Mouse (Mus musculus) forebrain, postnatal 0 days (tissue): ENCODE data around the gene Cavin1. TPM values are rescaled to one million over a fixed set of nuclear protein-coding genes. Genes with fewer than 3 reads are reported as not detected.

ENCODE experiments used
- ATAC-seq: fragments of 200-750 bp; cut with Nextera tagmentation; 2 replicates; pipeline ENCODE4 v1.8.0; 2017; ENCODE audit warnings: mild to moderate bottlenecking, moderate library complexity
- DNase-seq: peaks from one replicate; pipeline ENCODE4 v3.0.0-alpha.2; 2015
- H3K27ac ChIP-seq: fragments of 300-500 bp; sonication (generic); 2 replicates; pipeline ENCODE4 v1.5.1; 2014; ENCODE audit warnings: low read depth, mild to moderate bottlenecking, antibody characterized with exemption, low read length, moderate library complexity, mixed read lengths
- H3K27me3 ChIP-seq: fragments of 300-500 bp; sonication (generic); 2 replicates; pipeline ENCODE4 v1.6.1; 2014; ENCODE audit warnings: mild to moderate bottlenecking, low read length, mixed read lengths; ENCODE audit not compliant: insufficient read depth
- H3K36me3 ChIP-seq: fragments of 300-500 bp; sonication (generic); 2 replicates; pipeline ENCODE4 v1.6.1; 2014; ENCODE audit warnings: mild to moderate bottlenecking, moderate library complexity; ENCODE audit not compliant: insufficient read depth
- H3K4me1 ChIP-seq: fragments of 300-500 bp; sonication (generic); 2 replicates; pipeline ENCODE4 v1.6.1; 2014; ENCODE audit warnings: antibody characterized with exemption; ENCODE audit not compliant: insufficient read depth
- H3K4me2 ChIP-seq: fragments of 300-500 bp; sonication (generic); 2 replicates; pipeline ENCODE4 v1.6.1; 2014; ENCODE audit warnings: low read depth, mild to moderate bottlenecking, moderate library complexity
- H3K4me3 ChIP-seq: fragments of 300-500 bp; sonication (generic); 2 replicates; pipeline ENCODE4 v1.5.1; 2014; ENCODE audit warnings: low read depth, low read length, mixed read lengths
- H3K9ac ChIP-seq: fragments of 300-500 bp; sonication (generic); 2 replicates; pipeline ENCODE4 v1.6.1; 2014; ENCODE audit warnings: mild to moderate bottlenecking
- H3K9me3 ChIP-seq: fragments of 300-500 bp; sonication (generic); 2 replicates; pipeline ENCODE4 v1.6.1; 2016; ENCODE audit warnings: low read length
- CTCF ChIP-seq: sonication (generic); IDR thresholded peaks from 2 replicates; pipeline ENCODE4 v1.5.1; 2016; ENCODE audit warnings: antibody characterized with exemption, control low read depth, low read depth
- WGBS: fragments of 180-500 bp; shearing (Covaris S2); extraction: QIAGEN DNeasy Blood & Tissue Kit; methylation state at CpG from one replicate; pipeline ENCODE4 v1.1.7; 2014; 5-methylcytosine and 5-hydroxymethylcytosine counted together
- polyA plus RNA-seq: library from polyadenylated mRNA; unstranded; fragments of >200 nt; fragmentation: Nextera tagmentation; extraction: Ambion mirVana; gene quantifications from 2 replicates; pipeline ENCODE4 v1.2.1, GENCODE M21; 2015
- total RNA-seq: library from RNA; depleted of rRNA; stranded (reverse); fragments of >200 nt; gene quantifications from 2 replicates; pipeline ENCODE4 v1.2.3, GENCODE M21; 2014; rRNA removed

The Cavin1 gene
- total and polyA plus RNA-seq, 2 experiments from 2014 or later, result 22.7 to 38.3 TPM

DNA sequence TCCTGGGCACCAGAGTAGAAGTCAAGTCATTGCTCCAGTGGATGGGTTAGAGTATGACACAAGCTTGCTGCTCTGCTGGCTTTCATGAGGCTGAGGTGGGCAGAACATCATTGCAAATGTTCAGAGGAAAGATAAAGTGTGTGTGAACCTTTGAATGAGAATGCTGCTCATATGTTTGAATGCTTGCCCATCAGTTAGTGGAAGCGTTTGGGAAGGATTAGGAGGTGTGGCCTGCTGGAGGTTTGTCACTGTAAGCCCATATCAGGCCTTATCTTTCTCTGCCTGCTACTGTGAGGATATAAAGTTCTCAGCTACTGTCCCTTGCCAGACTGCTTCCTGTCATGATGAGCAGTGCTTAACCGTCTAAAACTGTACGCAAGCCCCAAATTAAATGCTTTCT, 55.6 kb downstream of the Cavin1 start:
- no peak overlapping the region for H3K9ac ChIP-seq
- no peak overlapping the region for H3K4me2 ChIP-seq
- no peak overlapping the region for H3K27ac ChIP-seq
- no peaks in the 10 kb centered on the region for H3K4me1 ChIP-seq
- no peaks in the 10 kb centered on the region for H3K27me3 ChIP-seq
- no peak overlapping the region for H3K4me3 ChIP-seq
- H3K36me3 ChIP-seq, result peaks cover 4% of the 10 kb centered on the region; the same call in 1 of the 2 replicates
- ATAC-seq (no peak), DNase-seq (no peak)
- no peak for TF ChIP-seq CTCF
- no peaks in the 10 kb centered on the region for H3K9me3 ChIP-seq
- WGBS, result 98% methylated on average over 3 of the region's 3 CpGs

DNA sequence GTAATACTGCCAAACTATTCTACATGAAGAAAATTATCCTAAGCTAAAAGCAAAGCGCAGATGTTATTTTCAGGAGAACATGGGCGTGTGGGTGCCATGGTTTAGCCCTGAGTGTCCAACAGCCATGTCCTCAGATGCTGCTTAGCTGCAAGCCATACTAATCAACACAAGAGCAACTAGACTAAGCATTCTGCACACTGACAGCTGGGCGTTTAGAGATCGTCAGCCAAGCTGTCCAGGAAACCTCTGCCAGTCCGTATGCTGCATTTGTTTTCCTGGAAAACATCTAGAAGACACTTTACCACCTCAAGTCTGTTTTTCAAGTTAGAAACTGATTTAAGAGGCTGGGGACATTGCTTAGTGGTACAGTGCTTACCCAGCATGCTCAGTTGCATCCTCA, 56.3 kb downstream of the Cavin1 start:
- DNase-seq (no peak), ATAC-seq (no peak)
- TF ChIP-seq CTCF, result no peak
- H3K4me2 ChIP-seq, result no peak overlapping the region
- no peak overlapping the region for H3K27ac ChIP-seq
- no peaks in the 10 kb centered on the region for H3K9me3 ChIP-seq
- H3K36me3 ChIP-seq, result peaks cover 4% of the 10 kb centered on the region; the same call in 1 of the 2 replicates
- no peaks in the 10 kb centered on the region for H3K4me1 ChIP-seq
- no peak overlapping the region for H3K4me3 ChIP-seq
- no peak overlapping the region for H3K9ac ChIP-seq
- whole genome bisulfite sequencing, result 59% methylated on average over 5 of the region's 5 CpGs
- H3K27me3 ChIP-seq, result no peaks in the 10 kb centered on the region

GRCm38 (mm10) chr11:100912401-100913155, 58.1 kb downstream of the Cavin1 start:
- H3K27ac ChIP-seq, result no peak overlapping the region
- no peak overlapping the region for H3K4me3 ChIP-seq
- peaks cover 4% of the 10 kb centered on the region; the same call in 1 of the 2 replicates for H3K36me3 ChIP-seq
- 93% methylated on average over 17 of the region's 17 CpGs for WGBS
- H3K9me3 ChIP-seq, result no peaks in the 10 kb centered on the region
- ATAC-seq (no peak), DNase-seq (no peak)
- no peak for TF ChIP-seq CTCF
- no peak overlapping the region for H3K4me2 ChIP-seq
- no peaks in the 10 kb centered on the region for H3K4me1 ChIP-seq
- H3K9ac ChIP-seq, result no peak overlapping the region
- H3K27me3 ChIP-seq, result no peaks in the 10 kb centered on the region

DNA sequence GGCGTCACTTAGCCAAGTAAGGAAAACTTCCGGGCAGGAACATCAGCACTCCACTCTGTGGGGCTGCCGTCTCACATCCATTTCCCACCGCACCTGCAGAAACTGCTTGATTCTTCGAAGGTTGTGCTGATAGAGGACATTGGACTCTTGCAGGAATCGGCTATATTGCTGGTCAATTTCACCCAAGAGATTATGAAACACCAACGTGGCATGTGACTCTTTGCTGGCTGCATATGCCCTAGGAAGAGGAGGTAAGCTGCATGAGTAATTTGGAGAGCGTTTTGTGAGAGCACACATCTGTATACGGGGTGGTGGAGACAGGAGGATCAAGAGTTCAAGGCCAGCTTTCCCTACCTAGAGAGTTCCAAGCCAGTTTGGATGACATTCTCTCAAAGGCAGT, 62.1 kb downstream of the Cavin1 start:
- WGBS, result 88% methylated on average over 9 of the region's 9 CpGs
- DNase-seq, result no peak
- H3K9ac ChIP-seq, result no peak overlapping the region
- H3K4me2 ChIP-seq, result no peak overlapping the region
- no peak for TF ChIP-seq CTCF
- no peak overlapping the region for H3K27ac ChIP-seq
- no peak overlapping the region for H3K4me3 ChIP-seq
- ATAC-seq, result no peak
- H3K27me3 ChIP-seq, result no peaks in the 10 kb centered on the region
- no peaks in the 10 kb centered on the region for H3K9me3 ChIP-seq
- H3K36me3 ChIP-seq, result peaks cover 19% of the 10 kb centered on the region
- no peaks in the 10 kb centered on the region for H3K4me1 ChIP-seq

DNA sequence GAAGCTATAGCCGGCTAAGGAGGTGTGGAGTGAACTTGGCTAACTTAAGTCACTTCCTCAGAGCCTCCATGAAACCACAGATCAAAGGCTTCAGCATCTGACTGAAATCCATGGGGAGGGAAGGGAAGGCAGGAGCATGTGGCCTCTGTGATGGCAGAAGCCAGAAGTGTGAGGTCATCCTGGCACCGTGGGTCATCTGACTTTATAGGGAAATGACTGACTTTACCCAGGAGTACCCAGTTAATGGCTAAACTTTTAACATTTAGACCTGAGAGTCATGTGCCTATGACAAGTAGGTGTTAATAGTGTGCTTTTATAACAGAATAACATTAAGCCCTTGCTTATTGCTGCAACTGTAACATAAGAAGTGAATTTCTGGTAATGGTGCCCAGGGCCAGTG, 62.6 kb downstream of the Cavin1 start:
- Histone ChIP-seq H3K4me1 (no peaks in the 10 kb centered on the region), H3K4me3 (no peak overlapping the region), H3K27me3 (no peaks in the 10 kb centered on the region), H3K9me3 (no peaks in the 10 kb centered on the region), H3K27ac (no peak overlapping the region), H3K4me2 (no peak overlapping the region), H3K36me3 (peaks cover 23% of the 10 kb centered on the region), H3K9ac (no peak overlapping the region)
- DNase-seq, result no peak
- WGBS, result 89% methylated on average over 2 of the region's 2 CpGs
- TF ChIP-seq CTCF, result no peak
- no peak for ATAC-seq

DNA sequence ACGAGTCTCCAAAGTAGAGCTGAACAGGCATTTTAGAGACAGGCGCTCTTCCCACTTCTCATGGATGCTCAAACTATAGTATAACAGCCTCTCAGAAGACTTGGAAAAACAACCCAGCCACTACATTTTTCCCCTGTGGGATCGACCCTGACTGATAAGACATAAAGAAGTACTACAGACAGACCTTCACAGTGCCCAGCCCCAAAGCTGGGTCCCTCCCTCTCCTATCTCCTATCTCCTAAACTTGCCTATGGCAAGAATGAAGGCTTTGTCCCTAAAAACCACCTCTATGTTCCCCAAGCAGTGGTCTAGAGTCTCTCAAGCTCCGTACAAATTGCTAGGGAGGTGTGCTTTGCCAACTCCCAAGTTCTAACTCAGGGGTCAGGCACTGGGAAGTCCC, 63.8 kb downstream of the Cavin1 start:
- TF ChIP-seq CTCF, result no peak
- Histone ChIP-seq H3K36me3 (peaks cover 33% of the 10 kb centered on the region), H3K4me1 (no peaks in the 10 kb centered on the region), H3K27ac (no peak overlapping the region), H3K9me3 (peaks cover 2% of the 10 kb centered on the region; the same call in 1 of the 2 replicates), H3K4me3 (no peak overlapping the region), H3K27me3 (no peaks in the 10 kb centered on the region), H3K4me2 (no peak overlapping the region), H3K9ac (no peak overlapping the region)
- ATAC-seq (no peak), DNase-seq (no peak)
- WGBS, result 82% methylated on average over 4 of the region's 4 CpGs

Other genes with a start within 250 kb of the Cavin1 start
- 208 and 211 TPM in 2 replicates for gene Rab5c, start 232.7 kb downstream of the Cavin1 start, total RNA-seq
- 34.9 and 37.8 TPM in 2 replicates for gene Rab5c, start 232.7 kb downstream of the Cavin1 start, polyA plus RNA-seq
- 7.2 and 12.3 TPM in 2 replicates for gene Kcnh4, start 210.9 kb downstream of the Cavin1 start, total RNA-seq
- 3.2 and 4.4 TPM in 2 replicates for gene Kcnh4, start 210.9 kb downstream of the Cavin1 start, polyA plus RNA-seq
- 1.8 and 7.1 TPM in 2 replicates for gene Hcrt, start 208.0 kb downstream of the Cavin1 start, total RNA-seq
- gene Hcrt, start 208.0 kb downstream of the Cavin1 start, polyA plus RNA-seq, result 2.6 and 8.0 TPM in 2 replicates
- gene Ghdc, start 199.9 kb downstream of the Cavin1 start, total RNA-seq, result 6.1 and 7.3 TPM in 2 replicates
- gene Ghdc, start 199.9 kb downstream of the Cavin1 start, polyA plus RNA-seq, result 1.8 and 4.4 TPM in 2 replicates
- gene Stat5b, start 120.2 kb downstream of the Cavin1 start, total RNA-seq, result 17.8 and 22.6 TPM in 2 replicates
- 4.9 and 8.8 TPM in 2 replicates for gene Stat5b, start 120.2 kb downstream of the Cavin1 start, polyA plus RNA-seq
- gene Stat5a, start 111.5 kb downstream of the Cavin1 start, total RNA-seq, result 2.0 and 2.6 TPM in 2 replicates
- 1.1 and 1.6 TPM in 2 replicates for gene Stat5a, start 111.5 kb downstream of the Cavin1 start, polyA plus RNA-seq
- 29.4 and 42.5 TPM in 2 replicates for gene Stat3, start 31.3 kb downstream of the Cavin1 start, total RNA-seq
- gene Stat3, start 31.3 kb downstream of the Cavin1 start, polyA plus RNA-seq, result 20.5 and 31.2 TPM in 2 replicates
- gene Atp6v0a1, start 38.6 kb upstream of the Cavin1 start, total RNA-seq, result 132 and 179 TPM in 2 replicates
- gene Atp6v0a1, start 38.6 kb upstream of the Cavin1 start, polyA plus RNA-seq, result 121 and 162 TPM in 2 replicates
- 11.3 and 14.9 TPM in 2 replicates for gene Naglu, start 99.1 kb upstream of the Cavin1 start, total RNA-seq
- gene Naglu, start 99.1 kb upstream of the Cavin1 start, polyA plus RNA-seq, result 11.6 and 12.6 TPM in 2 replicates
- 0.23 and 0.71 TPM in 2 replicates for gene Hsd17b1, start 107.5 kb upstream of the Cavin1 start, total RNA-seq
- gene Hsd17b1, start 107.5 kb upstream of the Cavin1 start, polyA plus RNA-seq, result not detected in 2 replicates
- 39.3 and 40.7 TPM in 2 replicates for gene Coasy, start 111.7 kb upstream of the Cavin1 start, total RNA-seq
- 39.8 and 40.2 TPM in 2 replicates for gene Coasy, start 111.7 kb upstream of the Cavin1 start, polyA plus RNA-seq
- 68.0 and 76.5 TPM in 2 replicates for gene Mlx, start 116.4 kb upstream of the Cavin1 start, total RNA-seq
- 78.0 and 82.4 TPM in 2 replicates for gene Mlx, start 116.4 kb upstream of the Cavin1 start, polyA plus RNA-seq
- 9.5 and 13.8 TPM in 2 replicates for gene Psmc3ip, start 124.5 kb upstream of the Cavin1 start, total RNA-seq
- gene Psmc3ip, start 124.5 kb upstream of the Cavin1 start, polyA plus RNA-seq, result 19.2 and 25.7 TPM in 2 replicates
- gene Retreg3, start 149.0 kb upstream of the Cavin1 start, total RNA-seq, result 53.3 and 59.0 TPM in 2 replicates
- 21.0 and 23.2 TPM in 2 replicates for gene Retreg3, start 149.0 kb upstream of the Cavin1 start, polyA plus RNA-seq
- 35.6 and 43.1 TPM in 2 replicates for gene Tubg1, start 149.1 kb upstream of the Cavin1 start, total RNA-seq
- 64.8 and 66.6 TPM in 2 replicates for gene Tubg1, start 149.1 kb upstream of the Cavin1 start, polyA plus RNA-seq
- gene Tubg2, start 185.0 kb upstream of the Cavin1 start, total RNA-seq, result 23.2 and 28.6 TPM in 2 replicates
- 59.9 and 69.7 TPM in 2 replicates for gene Tubg2, start 185.0 kb upstream of the Cavin1 start, polyA plus RNA-seq
- 3.0 and 3.5 TPM in 2 replicates for gene Cntnap1, start 199.6 kb upstream of the Cavin1 start, total RNA-seq
- gene Cntnap1, start 199.6 kb upstream of the Cavin1 start, polyA plus RNA-seq, result 0.35 and 1.1 TPM in 2 replicates
- 9.2 and 10.2 TPM in 2 replicates for gene Plekhh3, start 200.5 kb upstream of the Cavin1 start, total RNA-seq
- 4.9 and 5.3 TPM in 2 replicates for gene Plekhh3, start 200.5 kb upstream of the Cavin1 start, polyA plus RNA-seq
- gene Ccr10, start 204.6 kb upstream of the Cavin1 start, total RNA-seq, result 0.23 and 0.52 TPM in 2 replicates
- gene Ccr10, start 204.6 kb upstream of the Cavin1 start, polyA plus RNA-seq, result 0.15 and 0.24 TPM in 2 replicates